Mouse (Mus musculus) B cell, adult 62 days (primary cell): ENCODE data around the gene Gm12888. TPM values are rescaled to one million over a fixed set of nuclear protein-coding genes. Genes with fewer than 3 reads are reported as not detected.

Experiments used
- total RNA-seq: library from RNA; stranded (reverse); gene quantifications from 4 replicates; pipeline ENCODE4 v1.2.4, GENCODE M21; 2023

The Gm12888 gene
- not detected in 4 replicates for total RNA-seq

DNA sequence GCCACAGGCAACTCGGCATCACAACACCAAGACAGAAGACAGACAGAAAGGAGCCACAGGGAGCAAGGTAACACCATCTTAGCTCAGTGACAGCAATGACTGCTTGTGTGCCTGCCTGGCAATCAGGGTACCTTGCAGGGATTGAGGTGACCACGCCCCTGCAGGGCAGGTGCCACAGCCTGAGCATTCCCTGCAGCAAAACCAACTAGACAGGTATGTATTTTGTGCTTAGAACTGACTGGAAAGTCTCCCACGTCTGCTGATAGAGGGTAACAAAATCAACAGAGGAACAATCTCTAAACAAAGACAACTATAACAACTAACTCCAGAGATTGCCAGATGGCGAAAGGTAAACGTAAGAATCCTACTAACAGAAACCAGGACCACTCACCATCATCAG lies at the start of gene Gm12888:
Gene Gm12888 (minus strand): TSS at position 101 of the 400 bp plus-strand sequence.

Other genes with a start within 250 kb of the Gm12888 start
- gene Zmpste24, start 226.7 kb downstream of the Gm12888 start, total RNA-seq: 26.3 to 32.4 TPM (median 28.7 TPM) in 4 replicates
- not detected in 4 replicates for gene Tmco2, start 215.7 kb downstream of the Gm12888 start, total RNA-seq
- gene Rlf, start 109.8 kb downstream of the Gm12888 start, total RNA-seq: 72.0 to 78.2 TPM (median 77.2 TPM) in 4 replicates
- gene Gm12886, start 98.2 kb upstream of the Gm12888 start, total RNA-seq: not detected in 4 replicates